Mouse (Mus musculus) spleen, postnatal 36 days (tissue): ENCODE measurements around the gene Nhs.
A peak's percentile ranks its signal among the peaks of the same experiment; 100 is the strongest.

Source experiments
- DNase-seq, 2 experiments: peaks; one replicate each; pipeline ENCODE4 v3.0.0; 2022; ENCODE audit warnings: low spot score in 2 of 2, mixed read lengths in 1 of 2

Nhs gene

DNA sequence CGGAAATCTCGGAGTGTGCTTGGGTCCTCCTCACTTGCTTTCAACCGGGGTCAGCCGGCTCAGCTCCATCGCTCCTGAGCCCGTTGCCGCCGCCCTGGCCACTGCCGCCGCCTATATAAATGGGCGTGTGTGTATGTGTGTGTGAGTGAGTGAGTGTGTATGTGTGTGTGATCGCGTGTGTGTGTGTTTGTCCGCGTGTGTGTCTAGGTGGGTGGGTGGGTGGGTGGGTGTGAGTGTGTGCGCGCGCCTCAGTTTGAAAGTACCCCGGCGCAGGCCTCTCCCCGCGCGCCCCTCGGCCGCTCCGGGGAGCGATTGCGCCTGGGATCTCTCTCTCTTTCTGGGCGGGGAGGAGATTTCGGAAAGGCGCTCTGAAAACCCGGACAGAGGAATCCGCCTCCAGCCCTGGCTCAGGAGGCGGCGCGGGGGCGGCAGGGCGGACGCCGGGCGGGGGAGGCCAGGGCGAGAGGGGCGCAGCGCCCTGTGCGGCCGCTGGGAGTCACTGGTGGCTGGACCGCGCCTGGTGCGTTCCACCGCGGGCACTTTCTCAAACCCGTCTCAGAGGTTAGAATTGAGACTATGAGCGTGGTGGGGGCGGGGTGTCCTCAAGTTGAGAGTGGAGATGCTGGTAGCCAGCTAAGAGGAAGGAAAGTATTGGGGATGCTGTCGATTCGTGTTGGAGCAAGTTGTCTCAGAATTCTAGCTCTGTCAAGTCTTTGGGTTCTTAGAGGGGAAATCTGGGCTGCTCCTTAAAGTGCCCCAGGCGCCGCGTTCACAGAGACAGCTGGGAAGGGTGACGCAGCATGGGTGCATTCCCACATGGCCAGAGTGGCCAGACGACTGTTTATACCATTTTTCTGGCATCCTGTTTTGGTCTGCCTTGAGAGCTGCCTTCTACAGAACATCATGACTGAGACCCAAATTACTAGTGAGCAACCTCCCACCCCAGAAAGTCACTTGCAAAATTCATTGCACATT is at the start of gene Nhs:
Gene Nhs, minus strand, starts transcription at position 94 of the 975 bp plus-strand sequence.
- peak in 1 of 2 experiments; percentile 9 for DNase-seq

GRCm38 (mm10) chrX:162206350-162206884 is 46.9 kb upstream of the Nhs start:
- no peak for DNase-seq

DNA sequence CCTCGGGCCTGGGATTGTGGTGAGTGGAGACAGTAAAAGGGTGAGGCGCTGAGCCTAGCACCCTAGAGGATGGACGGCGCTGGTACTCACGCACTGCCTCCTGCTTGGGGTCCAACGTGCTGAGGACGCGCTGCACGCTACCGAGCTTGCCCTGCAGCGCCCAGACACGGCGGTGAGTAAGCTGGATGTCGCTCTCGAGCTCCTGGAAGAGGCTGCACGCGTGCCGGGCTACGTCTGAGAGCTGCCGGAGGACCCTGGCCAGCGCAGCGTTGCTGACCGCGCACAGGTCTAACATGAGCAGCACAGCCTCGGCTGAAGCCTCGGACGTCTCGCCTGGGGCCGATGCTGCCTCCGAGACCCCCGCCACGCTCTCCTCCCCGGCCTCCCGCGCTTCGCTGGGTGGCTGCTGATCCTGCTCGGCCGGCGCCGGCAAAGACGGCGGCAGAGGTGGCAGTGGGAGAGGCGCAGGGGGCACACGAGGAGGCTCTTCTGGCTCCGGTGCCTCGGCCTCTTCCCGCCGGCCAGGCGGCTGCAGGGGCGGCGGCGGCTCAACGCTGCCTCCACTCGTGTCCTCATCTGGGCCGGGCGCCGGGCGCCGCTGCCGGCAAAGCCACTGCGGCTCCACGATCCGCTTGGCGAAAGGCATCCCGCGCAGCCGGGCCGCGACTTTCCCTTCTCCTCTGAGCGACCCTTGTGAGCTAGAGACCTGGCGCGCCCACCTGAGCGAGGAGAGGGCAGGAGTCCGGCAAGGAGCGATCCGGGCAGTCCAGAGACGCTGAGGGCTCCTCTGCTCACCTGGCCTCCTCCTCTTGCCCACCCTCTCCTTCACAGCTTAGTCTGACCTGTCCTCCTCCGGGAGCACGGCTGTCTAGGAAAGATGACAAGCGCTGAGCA is 540 bp downstream of the Nhs start:
- no peak for DNase-seq

GRCm38 (mm10) chrX:162158142-162158541 is 1.4 kb downstream of the Nhs start:
- no peak for DNase-seq

DNA sequence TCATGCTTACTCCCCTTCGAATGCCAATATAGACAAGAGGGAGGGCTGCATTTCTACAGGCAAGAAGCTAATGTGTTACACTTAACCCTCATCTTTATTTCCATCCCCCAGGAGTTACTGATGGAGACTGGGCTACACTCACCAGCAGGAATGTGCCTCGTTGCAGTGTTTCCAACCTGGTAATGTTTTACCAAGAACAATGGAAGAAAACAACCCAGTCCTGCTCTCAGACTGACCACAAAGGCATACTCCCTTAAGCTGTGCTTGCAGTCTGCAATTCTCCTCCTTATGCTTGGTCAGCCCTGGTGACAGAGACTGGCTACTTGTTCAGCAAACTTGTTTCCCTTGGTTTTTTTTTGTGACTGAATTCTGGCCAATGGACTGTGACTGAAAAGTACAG is 21.7 kb downstream of the Nhs start:
- DNase-seq, result no peak

- peak in 1 of 2 experiments; percentile 2 for DNase-seq
These were observed 46.3 kb downstream of the Nhs start for GRCm38 (mm10) chrX:162113257-162113656.

- DNase-seq, result no peak
These were observed 56.6 kb downstream of the Nhs start for GRCm38 (mm10) chrX:162102802-162103434.

GRCm38 (mm10) chrX:162098364-162098763 is 61.2 kb downstream of the Nhs start:
- no peak for DNase-seq

DNA sequence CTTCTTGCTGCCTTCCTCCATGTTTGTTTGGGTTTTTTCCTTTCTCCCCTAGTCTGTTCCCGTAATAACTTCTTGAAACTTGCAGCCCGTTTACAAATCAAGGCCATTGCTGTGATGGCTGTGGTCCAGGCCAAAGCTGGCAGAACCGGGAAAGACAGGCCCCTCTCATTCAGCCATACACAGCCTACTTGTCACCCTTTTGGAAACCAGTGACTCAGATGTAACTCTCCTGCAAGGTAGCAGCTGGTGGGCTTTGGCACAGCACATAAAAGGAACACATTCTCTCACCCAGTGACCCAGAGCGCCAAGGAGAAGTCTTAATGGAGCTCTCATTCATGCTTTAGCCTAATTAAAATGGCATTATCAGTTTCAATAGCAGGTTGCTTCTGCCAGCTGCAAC is 72.2 kb downstream of the Nhs start:
- DNase-seq, result no peak

DNA sequence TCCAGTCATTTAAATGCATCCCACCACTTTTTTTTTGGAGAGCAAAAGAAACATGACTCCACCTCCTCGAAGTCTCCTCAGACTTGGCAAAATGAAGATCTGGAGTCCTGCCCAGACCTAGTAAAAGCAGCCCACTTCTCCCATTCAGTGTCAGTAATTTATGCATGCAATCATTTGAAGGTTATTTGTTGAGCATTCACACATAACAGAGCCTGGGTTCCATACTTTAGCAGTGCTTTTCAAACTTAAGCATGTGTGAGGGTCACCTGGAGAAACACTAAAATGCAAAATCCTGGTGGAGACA is 73.7 kb downstream of the Nhs start:
- no peak for DNase-seq

DNA sequence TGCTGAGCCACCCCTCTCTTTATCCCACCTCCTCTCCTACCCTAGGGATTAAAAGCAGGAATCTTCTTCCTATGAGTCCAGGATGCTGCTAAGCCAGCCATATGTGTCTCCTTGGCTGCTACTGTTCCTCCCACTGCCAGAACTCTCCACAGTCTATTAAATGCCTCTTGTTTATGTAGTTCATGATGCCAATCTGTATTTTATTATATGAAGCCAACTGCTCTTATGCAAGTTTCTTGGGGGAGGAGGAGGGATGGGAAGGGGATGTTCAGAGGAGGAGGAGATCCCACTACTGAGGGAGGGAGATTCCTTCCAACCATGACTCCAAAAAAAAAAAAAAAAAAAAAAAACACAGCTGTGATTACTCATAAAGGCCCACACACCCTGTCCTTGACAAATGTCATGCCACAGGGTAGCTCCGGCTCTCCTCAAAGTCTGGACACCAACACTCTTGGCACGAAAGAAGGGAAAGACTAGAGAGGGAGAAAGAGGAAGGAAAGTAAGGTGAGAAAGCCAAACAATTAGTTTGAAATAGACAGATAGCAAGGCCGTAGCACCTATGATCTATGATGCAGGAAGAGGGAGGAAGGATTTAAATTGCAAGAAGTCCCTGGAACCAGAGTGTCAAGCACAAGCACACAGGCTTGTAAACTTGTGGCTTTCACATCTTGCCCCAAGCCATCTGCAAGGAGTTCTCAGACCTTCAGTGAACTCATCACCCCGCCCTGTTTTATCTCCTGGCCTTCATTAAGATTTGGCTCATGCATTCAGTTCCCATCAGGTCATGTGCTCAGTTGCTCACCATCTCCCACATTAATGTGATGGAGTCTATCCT is 74.3 kb downstream of the Nhs start:
- DNase-seq, result no peak

- DNase-seq, result no peak
These were observed 96.4 kb downstream of the Nhs start for GRCm38 (mm10) chrX:162063164-162063563.

- no peak for DNase-seq
These were observed 103.9 kb downstream of the Nhs start for GRCm38 (mm10) chrX:162055635-162056034.

DNA sequence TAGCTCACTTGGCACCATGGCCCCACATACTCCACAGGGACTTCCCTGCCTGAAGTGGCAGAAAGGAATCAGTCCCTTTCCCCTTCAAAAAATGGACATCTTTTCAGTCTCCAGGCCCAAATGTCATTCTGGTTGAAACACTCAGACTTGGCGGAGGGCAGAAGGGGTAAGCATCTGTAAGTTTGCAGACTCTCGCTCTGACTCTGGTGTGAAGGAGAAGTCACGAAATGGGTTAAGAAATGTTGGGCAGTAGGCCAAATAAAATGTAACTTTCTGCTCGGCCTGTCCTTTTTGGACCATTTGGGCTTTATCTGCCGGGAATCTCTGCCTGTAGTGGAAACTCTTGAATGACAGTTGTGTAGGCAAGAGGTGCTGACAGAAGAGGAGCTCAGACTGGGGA is 106.0 kb downstream of the Nhs start:
- DNase-seq, result no peak

DNA sequence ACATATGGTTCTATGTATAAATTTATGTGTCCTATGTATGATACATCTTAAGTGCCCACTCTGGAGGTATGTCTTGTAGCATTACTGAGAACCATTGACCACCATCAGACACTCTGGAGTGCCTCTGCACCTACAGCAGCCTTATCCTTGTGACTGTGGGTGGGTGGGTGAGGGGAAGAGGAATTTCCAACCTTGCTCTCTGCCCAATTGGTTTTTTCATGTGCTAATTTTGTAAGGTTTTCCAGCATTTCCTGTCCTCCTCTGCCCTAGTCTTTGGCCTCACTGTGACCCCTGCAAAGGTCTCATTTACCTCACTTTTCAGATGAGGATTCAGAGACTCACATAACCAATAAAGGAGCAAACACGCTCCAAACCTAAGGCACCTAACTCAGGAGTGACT is 107.0 kb downstream of the Nhs start:
- DNase-seq, result no peak

- DNase-seq, result no peak
These were observed 109.9 kb downstream of the Nhs start for GRCm38 (mm10) chrX:162049616-162050015.

DNA sequence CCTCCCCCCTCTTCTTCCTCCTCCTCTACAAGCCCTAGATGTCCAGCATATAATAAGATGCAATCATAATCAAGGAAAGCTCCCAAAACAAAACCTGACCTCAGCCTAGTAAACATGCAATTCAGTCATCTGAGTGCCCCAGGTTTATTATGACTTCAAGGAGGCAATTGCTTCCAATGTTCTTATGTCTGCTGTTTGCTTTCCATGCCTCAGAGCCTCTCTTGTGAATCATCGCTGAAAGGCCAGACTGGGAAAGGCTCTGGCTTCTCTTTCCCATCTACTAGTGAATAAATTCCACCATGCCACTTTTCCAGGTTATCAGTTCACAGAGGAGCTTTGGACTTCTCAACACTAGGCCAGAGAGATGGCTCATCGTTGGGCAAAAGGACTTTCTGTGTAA is 114.0 kb downstream of the Nhs start:
- DNase-seq, result no peak

DNA sequence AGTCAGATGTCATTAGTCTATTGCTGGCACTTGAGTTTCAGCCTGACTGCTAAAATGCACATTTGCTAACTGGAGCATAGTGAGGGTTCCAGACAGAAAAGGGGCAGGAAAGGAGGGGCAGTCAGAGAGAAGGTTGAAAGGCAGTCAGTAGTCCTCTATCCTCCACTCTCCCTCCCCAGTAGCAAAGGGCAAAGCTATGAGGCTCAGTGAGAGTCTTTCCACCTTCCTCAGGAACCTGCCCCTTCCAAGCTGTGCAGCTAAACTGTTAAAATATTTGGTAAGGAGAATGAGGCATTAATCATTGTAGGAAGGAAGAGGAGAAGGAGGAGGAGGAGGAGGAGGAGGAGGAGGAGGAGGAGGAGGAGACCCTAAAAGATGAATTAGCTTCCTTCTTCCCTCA is 115.4 kb downstream of the Nhs start:
- DNase-seq, result no peak

GRCm38 (mm10) chrX:162025210-162025953 is 134.1 kb downstream of the Nhs start:
- peak; percentile 4 to 34 for DNase-seq

GRCm38 (mm10) chrX:162021724-162022123 is 137.8 kb downstream of the Nhs start:
- DNase-seq, result no peak
